Mouse (Mus musculus) gastrocnemius, postnatal 4 days (tissue): ENCODE data around the gene D930020B18Rik. TPM values are rescaled to one million over a fixed set of nuclear protein-coding genes. Genes with fewer than 3 reads are reported as not detected.

Experiments
- DNase-seq, 2 experiments: peaks; one replicate each; pipeline ENCODE4 v3.0.0; 2021 to 2022; ENCODE audit warnings: low spot score in 2 of 2, mixed read lengths in 2 of 2
- total RNA-seq, 2 experiments: library from RNA; stranded (reverse); gene quantifications; 2 replicates each; pipeline ENCODE4 v1.2.3; 2021

Gene D930020B18Rik
- total RNA-seq, 2 experiments from 2014 or later = not detected

GRCm38 (mm10) chr10:121639573-121639972 lies 1.8 kb upstream of the D930020B18Rik start:
- no peak for DNase-seq

DNA sequence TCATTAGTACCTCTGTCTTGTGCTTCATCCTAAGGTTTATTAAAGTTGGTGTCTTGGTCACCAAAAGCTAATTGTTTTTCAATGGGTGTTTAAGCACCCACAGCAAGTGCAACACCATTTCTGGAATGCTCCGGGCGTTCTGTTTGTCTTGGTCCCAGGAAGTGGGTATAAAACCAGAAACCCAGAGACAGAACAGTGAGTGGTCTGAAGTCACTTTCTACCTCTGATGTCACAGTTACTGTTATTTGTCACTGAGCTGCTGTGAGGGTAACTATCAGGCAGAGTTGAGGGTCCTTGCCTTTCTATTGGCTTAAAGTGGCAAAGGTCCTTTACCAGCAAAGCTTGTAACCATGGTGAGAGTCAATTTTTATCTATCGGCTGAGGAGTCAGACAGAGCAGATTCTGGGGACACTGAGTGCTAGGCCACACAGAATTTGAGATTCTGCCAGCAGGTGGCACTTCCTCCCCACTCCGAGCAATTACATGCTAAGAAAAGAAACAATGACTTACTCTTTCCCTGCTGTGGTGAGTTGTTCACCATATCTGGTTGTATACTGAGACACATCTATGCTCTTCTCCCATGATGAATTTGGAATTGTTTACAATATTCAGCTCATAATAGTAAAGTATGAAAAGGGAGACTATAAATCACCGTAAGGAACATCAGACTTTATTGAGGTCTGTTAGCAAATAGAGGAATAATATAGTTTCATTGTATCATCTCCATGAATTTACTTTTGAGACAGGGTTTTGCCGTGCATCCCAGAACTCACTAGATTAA lies 1.0 kb upstream of the D930020B18Rik start:
- DNase-seq = no peak

DNA sequence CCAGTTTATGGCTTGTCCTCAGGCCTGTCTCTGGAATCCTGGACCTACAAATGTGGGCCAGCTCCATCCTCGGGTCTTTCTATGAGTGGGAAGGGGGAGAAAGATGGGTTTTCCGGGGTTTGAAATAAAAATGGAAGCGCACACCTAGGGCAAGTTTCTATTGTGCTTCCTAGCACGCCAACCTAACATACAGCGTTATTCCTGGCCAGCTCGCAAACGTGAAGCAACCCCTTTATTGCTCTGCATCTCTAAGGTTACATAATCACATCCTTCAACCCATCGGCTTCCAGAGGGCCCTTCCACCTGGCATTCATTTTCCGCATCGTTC lies 480 bp upstream of the D930020B18Rik start:
- DNase-seq = no peak

DNA sequence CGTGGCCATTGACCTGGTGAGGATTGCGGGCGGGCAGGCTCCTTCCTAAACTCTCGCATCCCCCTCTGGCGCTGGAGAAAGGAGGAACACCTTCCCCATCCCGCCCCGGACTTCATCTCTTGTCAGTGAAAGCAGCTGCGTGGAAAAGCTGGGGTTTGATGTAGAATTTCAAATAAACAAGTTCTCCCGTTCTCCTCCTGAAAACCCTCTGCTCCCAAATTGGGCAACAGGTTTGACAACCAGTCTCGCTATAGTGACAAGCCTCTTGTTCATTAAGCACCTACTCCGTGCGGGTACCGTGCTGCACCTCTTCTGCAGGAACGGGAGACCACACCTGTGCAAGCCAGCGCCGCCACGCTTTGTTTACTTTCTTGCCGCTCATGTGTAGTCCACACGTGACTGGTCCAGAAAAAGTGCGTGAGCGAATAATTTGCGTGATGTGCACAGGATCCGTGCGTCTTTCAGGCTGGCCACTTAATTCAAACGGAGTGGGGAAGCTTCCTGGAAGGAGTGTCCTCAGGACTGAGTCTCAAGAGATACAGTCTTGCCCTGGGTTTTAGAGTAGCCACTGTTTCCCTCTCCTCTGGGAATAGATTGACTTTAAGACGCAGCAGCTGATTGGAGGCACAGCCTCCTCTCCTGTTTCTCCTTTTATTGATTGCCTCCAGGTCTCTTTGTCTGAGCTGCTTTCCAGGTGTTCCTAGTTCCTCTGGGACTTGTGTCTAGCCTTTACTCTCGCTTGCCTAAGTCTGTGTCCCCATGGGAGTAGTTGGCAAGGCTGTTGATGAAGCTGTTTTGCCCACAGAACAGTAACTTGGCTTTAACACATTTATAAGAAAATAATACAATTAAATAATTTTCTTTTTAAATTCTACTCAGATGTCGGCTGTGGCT lies 913 bp downstream of the D930020B18Rik start:
- DNase-seq = no peak

DNA sequence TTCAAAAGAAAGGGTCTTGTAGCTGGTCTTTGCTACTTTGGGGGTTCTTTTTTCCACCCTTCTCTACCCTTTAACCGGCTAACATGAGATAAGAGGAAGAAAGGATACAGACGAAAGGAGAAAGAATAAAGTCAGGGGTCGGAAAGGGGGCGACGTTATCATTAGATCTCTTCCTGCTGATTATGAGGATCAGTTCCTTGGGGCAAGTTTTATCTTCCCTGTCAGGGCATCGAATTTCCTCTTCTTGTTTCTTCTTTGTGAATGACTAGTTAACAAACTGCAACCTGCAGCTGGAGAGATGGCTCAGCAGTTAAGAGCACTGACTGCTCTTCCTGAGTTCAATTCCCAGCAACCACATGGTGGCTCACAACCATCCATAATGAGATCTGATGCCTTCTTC lies 4.9 kb downstream of the D930020B18Rik start:
- DNase-seq = no peak

GRCm38 (mm10) chr10:121653079-121653478 lies 11.7 kb downstream of the D930020B18Rik start:
- DNase-seq = no peak

DNA sequence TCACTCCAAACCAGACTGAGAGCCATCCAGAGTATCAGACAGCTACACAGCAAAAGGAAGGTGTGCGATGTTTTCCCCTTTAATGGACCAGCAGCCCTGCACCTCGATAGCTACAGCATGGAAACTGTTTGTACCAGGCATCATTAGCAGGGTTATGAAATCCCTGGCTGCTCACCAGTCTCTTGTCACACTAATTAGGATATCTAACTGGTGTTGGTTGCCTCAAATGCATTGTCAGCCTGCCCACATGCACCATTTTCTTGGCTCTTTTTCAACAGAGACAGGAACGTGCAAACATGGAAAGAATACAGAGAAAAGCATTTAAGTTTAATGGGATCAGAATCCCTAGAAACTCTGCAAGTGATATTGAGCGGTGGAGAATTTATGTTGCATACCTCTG lies 14.5 kb downstream of the D930020B18Rik start:
- DNase-seq = no peak

GRCm38 (mm10) chr10:121662711-121663110 lies 21.3 kb downstream of the D930020B18Rik start:
- DNase-seq = no peak

DNA sequence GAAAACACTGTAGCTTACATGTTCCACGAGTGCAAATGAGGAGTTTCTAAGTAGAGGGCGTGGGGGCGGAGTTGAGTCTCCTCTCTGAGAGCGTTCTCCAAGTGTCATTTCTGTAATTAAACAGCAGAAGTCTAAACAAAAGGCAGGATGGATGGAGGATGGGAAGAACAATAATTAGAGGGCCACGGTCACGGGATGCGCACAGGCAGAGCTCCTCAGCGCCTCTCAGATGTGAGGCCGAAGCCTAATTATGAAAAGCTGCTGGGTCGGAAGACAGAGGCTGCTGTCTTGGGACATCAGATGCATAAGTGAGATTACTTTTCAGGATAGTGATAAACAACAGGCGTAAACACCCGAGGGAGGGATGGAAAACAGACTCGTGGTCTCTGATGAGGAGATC lies 22.2 kb downstream of the D930020B18Rik start:
- no peak for DNase-seq

DNA sequence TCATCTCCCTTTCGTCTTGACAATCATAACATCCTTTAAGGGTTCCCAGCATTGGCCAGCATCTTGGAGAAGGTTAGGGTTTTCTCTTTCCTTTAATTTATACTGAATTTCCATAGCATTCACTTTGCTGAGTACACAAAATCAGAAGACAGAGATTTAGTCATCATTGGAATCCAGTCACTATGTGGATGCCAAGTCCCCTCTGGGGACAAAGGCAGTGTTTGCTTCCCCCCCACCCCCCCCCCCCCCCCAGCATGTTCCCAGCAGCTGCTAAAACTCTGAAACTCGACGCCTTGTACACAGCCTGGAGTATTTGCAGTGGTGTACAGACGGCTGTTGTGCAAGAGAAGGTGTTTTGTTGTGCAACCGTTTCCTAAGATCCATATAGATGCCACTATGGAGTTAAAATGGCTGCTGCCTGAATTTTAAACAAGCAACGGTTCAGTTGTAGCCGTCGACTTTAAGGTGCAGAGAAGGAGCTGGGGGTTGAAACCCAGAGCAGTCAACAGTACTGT lies 24.3 kb downstream of the D930020B18Rik start:
- DNase-seq = peak in 1 of 2 experiments; percentile 28

- no peak for DNase-seq
These were observed 27.7 kb downstream of the D930020B18Rik start for GRCm38 (mm10) chr10:121669103-121669502.

- DNase-seq = no peak
These were observed 35.6 kb downstream of the D930020B18Rik start for GRCm38 (mm10) chr10:121677019-121677418.

DNA sequence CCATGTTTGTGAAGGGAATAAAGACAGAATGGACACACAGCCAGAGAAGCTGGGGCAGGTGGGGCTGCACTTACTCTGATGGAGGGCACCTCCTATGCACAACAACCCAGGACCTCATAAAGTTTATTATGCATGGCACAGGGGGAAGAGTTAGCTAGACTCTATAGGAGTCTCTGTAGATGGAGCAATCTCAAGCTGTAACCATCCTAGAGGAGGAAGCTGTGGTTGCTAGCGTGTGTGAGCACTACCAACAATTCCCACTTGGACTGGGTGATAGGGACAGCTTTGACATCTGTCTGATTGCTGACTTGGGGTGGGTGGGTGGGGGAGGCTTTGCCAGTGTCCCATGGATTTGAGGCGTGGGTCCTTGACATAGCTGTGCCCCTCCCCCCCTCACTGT lies 39.5 kb downstream of the D930020B18Rik start:
- DNase-seq = no peak

- no peak for DNase-seq
These were observed 41.2 kb downstream of the D930020B18Rik start for GRCm38 (mm10) chr10:121682539-121682938.

- no peak for DNase-seq
These were observed 44.8 kb downstream of the D930020B18Rik start for GRCm38 (mm10) chr10:121686153-121686660.

DNA sequence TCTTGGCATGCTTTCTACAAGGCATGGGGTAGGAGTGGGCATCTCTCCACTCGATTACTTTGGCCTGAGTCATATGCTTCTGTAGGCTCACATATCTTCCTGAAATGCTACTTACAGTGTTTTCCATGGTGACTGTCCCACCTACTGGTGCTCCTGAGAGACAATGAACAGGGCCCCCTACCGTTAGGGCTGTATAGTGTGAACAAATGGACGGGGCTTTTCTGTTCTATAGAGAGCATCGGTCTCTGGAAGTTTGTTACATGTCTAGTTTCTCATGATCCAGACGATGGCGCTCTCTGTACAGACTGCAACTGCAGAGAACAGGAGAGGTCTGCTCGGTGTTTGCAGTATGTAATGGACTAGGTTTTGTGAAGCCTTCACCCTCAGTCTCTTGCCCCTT lies 46.1 kb downstream of the D930020B18Rik start:
- DNase-seq = no peak

- peak; percentile 68 to 87 for DNase-seq
These were observed 48.4 kb downstream of the D930020B18Rik start for GRCm38 (mm10) chr10:121689591-121690314.

DNA sequence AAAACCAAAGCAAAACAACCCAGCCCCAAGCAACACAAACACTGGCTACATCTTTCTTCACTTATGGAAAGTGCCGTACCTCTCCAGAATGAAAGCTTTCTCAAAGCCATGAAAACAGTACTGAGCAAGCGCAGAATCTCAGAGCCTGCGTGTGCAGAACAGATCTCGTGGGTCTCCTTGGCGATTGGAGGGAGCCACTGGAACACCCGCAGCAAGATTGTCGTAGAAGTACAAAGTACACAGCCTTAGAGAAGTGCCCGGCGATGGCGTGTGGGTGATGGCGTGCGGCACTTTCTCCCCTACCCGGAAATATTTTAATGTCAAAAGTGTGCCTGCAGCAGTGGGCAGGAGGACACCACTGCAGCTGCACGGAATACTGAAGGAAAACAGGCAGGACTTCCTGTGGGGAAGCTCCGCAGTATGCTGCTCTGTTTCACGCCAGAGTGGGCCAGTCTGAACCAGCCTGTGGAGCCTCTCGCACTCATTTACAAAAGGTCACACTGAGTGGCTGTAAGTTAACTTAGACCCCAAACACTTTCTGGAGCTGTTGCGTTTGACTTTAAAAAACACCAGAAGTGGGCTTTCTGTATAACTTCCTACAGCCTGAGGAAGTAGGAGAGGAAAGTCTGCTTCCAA lies 51.7 kb downstream of the D930020B18Rik start:
- no peak for DNase-seq

DNA sequence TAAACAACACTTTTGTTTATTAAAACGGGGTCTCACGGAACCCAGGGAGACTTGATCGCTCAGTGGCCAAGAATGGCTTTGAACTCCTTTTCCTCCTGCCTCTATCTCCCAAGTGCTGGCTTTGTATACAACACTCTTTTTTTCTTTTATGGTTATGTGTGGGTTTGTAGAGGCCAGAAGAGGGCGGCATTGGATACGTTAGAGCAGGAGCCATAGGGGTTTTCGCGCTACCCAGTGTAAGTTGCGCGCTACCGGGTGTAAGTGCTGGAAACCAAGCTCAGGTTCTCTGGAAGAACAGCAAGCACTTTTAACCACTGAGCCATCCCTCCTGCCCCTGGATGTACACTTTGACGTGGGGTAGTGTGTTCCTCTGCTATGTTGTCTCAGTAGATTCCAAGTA lies 53.2 kb downstream of the D930020B18Rik start:
- DNase-seq = no peak
